ENCODE assay signal across 18 mouse cellular contexts in genomic region chr3:153935878-153936277, GRCm38 (mm10). TPM values are rescaled to one million over a fixed set of nuclear protein-coding genes. Genes with fewer than 3 reads are reported as not detected.
A peak's percentile ranks its signal among the peaks of the same experiment; 100 is the strongest.
DNase-seq lines count a peak whose midpoint lies in the region; ATAC-seq and TF ChIP-seq lines count a peak whose summit lies in the region.
"Had no signal": no experiment of that assay in that cellular context is flagged by ENCODE, and none has a peak within 500 bp of the region (broad histone marks: within the 10 kb centered on the region; RNA-seq: fewer than 3 reads in every experiment).

No protein-coding gene starts in this region.

- no peaks in the 10 kb centered on the region for H3K27me3 ChIP-seq in kidney, postnatal 0 days (ENCODE audit: insufficient read depth, low read length)
- no peaks in the 10 kb centered on the region for H3K27me3 ChIP-seq in heart, embryonic 11.5 days (ENCODE audit: control insufficient read depth, insufficient read depth, low read length)
- no peaks in the 10 kb centered on the region for H3K27me3 ChIP-seq in hindbrain, embryonic 14.5 days (ENCODE audit: control insufficient read depth, insufficient read depth, low read length)
- no peaks in the 10 kb centered on the region for H3K27me3 ChIP-seq in hindbrain, embryonic 11.5 days (ENCODE audit: control insufficient read depth, insufficient read depth, low read length)
- H3K27me3 ChIP-seq in liver, embryonic 11.5 days (replicated peaks; ENCODE audit: control insufficient read depth, insufficient read depth, low read length) = no peaks in the 10 kb centered on the region
- H3K27me3 ChIP-seq: limb, embryonic 12.5 days; neural tube, embryonic 15.5 days had no signal

- no peaks in the 10 kb centered on the region for H3K4me1 ChIP-seq in kidney, postnatal 0 days (replicated peaks; ENCODE audit: insufficient read depth, low read length)
- peaks cover 7% of the 10 kb centered on the region; the same call in 1 of the 2 replicates for H3K4me1 ChIP-seq in heart, embryonic 11.5 days (ENCODE audit: control insufficient read depth, insufficient read depth, low read length)
- H3K4me1 ChIP-seq in hindbrain, embryonic 14.5 days (replicated peaks; ENCODE audit: control insufficient read depth, insufficient read depth, low read length) = no peaks in the 10 kb centered on the region
- H3K4me1 ChIP-seq in hindbrain, embryonic 11.5 days (replicated peaks; ENCODE audit: control insufficient read depth, insufficient read depth, low read length) = no peaks in the 10 kb centered on the region
- H3K4me1 ChIP-seq in liver, embryonic 11.5 days (replicated peaks; ENCODE audit: control insufficient read depth, insufficient read depth, low read length) = no peaks in the 10 kb centered on the region
- H3K4me1 ChIP-seq: limb, embryonic 12.5 days; neural tube, embryonic 15.5 days had no signal

- 66% methylated on average over 9 of the region's 9 CpGs for WGBS in kidney, postnatal 0 days
- 42% methylated on average over 9 of the region's 9 CpGs for WGBS in heart, embryonic 11.5 days (ENCODE audit: insufficient replicate concordance)
- 90% methylated on average over 9 of the region's 9 CpGs for WGBS in hindbrain, embryonic 14.5 days
- 93% methylated on average over 9 of the region's 9 CpGs for WGBS in hindbrain, embryonic 11.5 days
- WGBS in liver, embryonic 11.5 days = 88% methylated on average over 9 of the region's 9 CpGs

- DNase-seq in kidney, postnatal 0 days (ENCODE audit: low spot score) = no peak
- DNase-seq in kidney, adult 11 months = no peak
- peak; percentile 51 for DNase-seq in heart, postnatal 4 days
- DNase-seq in hindbrain, embryonic 14.5 days (ENCODE audit: low spot score) = no peak
- DNase-seq in hindbrain, embryonic 11.5 days (ENCODE audit: low spot score) = no peak
- no peak for DNase-seq in liver, embryonic 11.5 days (ENCODE audit: low spot score)
- DNase-seq: adrenal gland, postnatal 14 days; cerebellum, postnatal 14 days; gastrocnemius, postnatal 36 days; right cerebral cortex, adult 18-20 months; thymus, postnatal 4 days had no signal

- H3K9me3 ChIP-seq in kidney, postnatal 0 days (replicated peaks; ENCODE audit: low read length) = no peaks in the 10 kb centered on the region
- no peaks in the 10 kb centered on the region for H3K9me3 ChIP-seq in heart, embryonic 11.5 days (replicated peaks; ENCODE audit: control insufficient read depth, low read length)
- no peaks in the 10 kb centered on the region for H3K9me3 ChIP-seq in hindbrain, embryonic 14.5 days (ENCODE audit: control insufficient read depth, low read length)
- no peaks in the 10 kb centered on the region for H3K9me3 ChIP-seq in hindbrain, embryonic 11.5 days (ENCODE audit: control insufficient read depth, low read length)
- no peaks in the 10 kb centered on the region for H3K9me3 ChIP-seq in liver, embryonic 11.5 days (ENCODE audit: control insufficient read depth, low read length)
- H3K9me3 ChIP-seq: G1E; limb, embryonic 12.5 days; neural tube, embryonic 15.5 days had no signal

- H3K27ac ChIP-seq in kidney, postnatal 0 days = peak overlapping the region; percentile 65; the same call in 1 of the 2 replicates
- peak overlapping the region; percentile 84 for H3K27ac ChIP-seq in heart, embryonic 11.5 days (ENCODE audit: low read depth, low read length)
- H3K27ac ChIP-seq in hindbrain, embryonic 14.5 days = no peak overlapping the region
- H3K27ac ChIP-seq in hindbrain, embryonic 11.5 days (ENCODE audit: low read depth, low read length) = no peak overlapping the region
- no peak overlapping the region for H3K27ac ChIP-seq in liver, embryonic 11.5 days (ENCODE audit: low read depth, low read length)
- H3K27ac ChIP-seq: limb, embryonic 12.5 days; neural tube, embryonic 15.5 days had no signal

- ATAC-seq in kidney, postnatal 0 days (replicated peaks; ENCODE audit: low FRiP score, low read depth) = peak; percentile 54
- peak; percentile 33; the same call in 1 of the 2 replicates for ATAC-seq in heart, embryonic 11.5 days (replicated peaks; ENCODE audit: insufficient number of reproducible peaks, low FRiP score, low TSS enrichment)
- no peak for ATAC-seq in hindbrain, embryonic 14.5 days (ENCODE audit: low FRiP score)
- ATAC-seq in hindbrain, embryonic 11.5 days (ENCODE audit: low FRiP score) = no peak
- no peak for ATAC-seq in liver, embryonic 11.5 days (replicated peaks; ENCODE audit: low FRiP score)
- ATAC-seq: forebrain, embryonic 16.5 days; hindbrain, embryonic 16.5 days had no signal

- H3K36me3 ChIP-seq in kidney, postnatal 0 days (ENCODE audit: insufficient read depth, low read length) = peaks cover 50% of the 10 kb centered on the region
- peaks cover 22% of the 10 kb centered on the region for H3K36me3 ChIP-seq in heart, embryonic 11.5 days (ENCODE audit: control insufficient read depth, insufficient read depth, low read length)
- H3K36me3 ChIP-seq in hindbrain, embryonic 14.5 days (replicated peaks; ENCODE audit: control insufficient read depth, insufficient read depth) = peaks cover 60% of the 10 kb centered on the region
- no peaks in the 10 kb centered on the region for H3K36me3 ChIP-seq in hindbrain, embryonic 11.5 days (ENCODE audit: control insufficient read depth, insufficient read depth, low read length)
- peaks cover 21% of the 10 kb centered on the region for H3K36me3 ChIP-seq in liver, embryonic 11.5 days (ENCODE audit: control insufficient read depth, insufficient read depth, low read length)

- no peak overlapping the region for H3K4me3 ChIP-seq in kidney, postnatal 0 days (replicated peaks; ENCODE audit: low read depth, low read length)
- no peak overlapping the region for H3K4me3 ChIP-seq in heart, embryonic 11.5 days (ENCODE audit: low read depth, low read length)
- H3K4me3 ChIP-seq in hindbrain, embryonic 14.5 days (replicated peaks; ENCODE audit: low read length) = no peak overlapping the region
- H3K4me3 ChIP-seq in hindbrain, embryonic 11.5 days (ENCODE audit: low read depth, low read length) = no peak overlapping the region
- H3K4me3 ChIP-seq in liver, embryonic 11.5 days (ENCODE audit: low read depth, low read length) = no peak overlapping the region
- H3K4me3 ChIP-seq: limb, embryonic 12.5 days; neural tube, embryonic 15.5 days had no signal

- H3K4me2 ChIP-seq in kidney, postnatal 0 days (ENCODE audit: low read length) = no peak overlapping the region
- H3K4me2 ChIP-seq in heart, embryonic 11.5 days = no peak overlapping the region
- no peak overlapping the region for H3K4me2 ChIP-seq in hindbrain, embryonic 14.5 days (replicated peaks)
- H3K4me2 ChIP-seq in hindbrain, embryonic 11.5 days (replicated peaks; ENCODE audit: low read depth, low read length) = no peak overlapping the region
- H3K4me2 ChIP-seq in liver, embryonic 11.5 days = no peak overlapping the region
- H3K4me2 ChIP-seq: limb, embryonic 12.5 days; midbrain, embryonic 11.5 days; neural tube, embryonic 15.5 days had no signal

- no peak for TF ChIP-seq CTCF in kidney, postnatal 0 days (IDR thresholded peaks at IDR 0.05; ENCODE audit: low read depth)

- no peak overlapping the region for H3K9ac ChIP-seq in kidney, postnatal 0 days (ENCODE audit: low read depth, low read length)
- H3K9ac ChIP-seq in heart, embryonic 11.5 days (ENCODE audit: low read depth, low read length) = no peak overlapping the region
- no peak overlapping the region for H3K9ac ChIP-seq in hindbrain, embryonic 14.5 days
- H3K9ac ChIP-seq in hindbrain, embryonic 11.5 days (ENCODE audit: low read depth, low read length) = no peak overlapping the region
- H3K9ac ChIP-seq in liver, embryonic 11.5 days (ENCODE audit: low read depth, low read length) = no peak overlapping the region
- H3K9ac ChIP-seq: limb, embryonic 12.5 days; neural tube, embryonic 15.5 days had no signal

RNA-seq across cellular contexts. Expression of gene Acadm, which starts 8.6 kb away (rescaled TPM):
- 280 and 299 TPM in 2 replicates for polyA plus RNA-seq in kidney, postnatal 0 days (2015; fragmentation: Nextera tagmentation; extraction: Ambion mirVana)
- polyA plus RNA-seq in heart, embryonic 11.5 days (2014; fragmentation: Nextera tagmentation; extraction: Ambion mirVana) = 160 and 165 TPM in 2 replicates
- total RNA-seq in heart, postnatal 4 days (2021) = 100 to 1,000 TPM; 579 to 585 TPM
- polyA plus RNA-seq in hindbrain, embryonic 14.5 days (2014; fragmentation: Nextera tagmentation; extraction: Ambion mirVana) = 62.6 and 69.6 TPM in 2 replicates
- 55.0 and 63.6 TPM in 2 replicates for polyA plus RNA-seq in hindbrain, embryonic 11.5 days (2014; fragmentation: Nextera tagmentation; extraction: Ambion mirVana)
- 68.9 and 75.3 TPM in 2 replicates for polyA plus RNA-seq in liver, embryonic 11.5 days (2014; fragmentation: Nextera tagmentation; extraction: Ambion mirVana)

RNA-seq across cellular contexts. Expression of gene Rabggtb, which starts 23.1 kb away (rescaled TPM):
- polyA plus RNA-seq in kidney, postnatal 0 days (2015; fragmentation: Nextera tagmentation; extraction: Ambion mirVana) = 54.6 and 55.0 TPM in 2 replicates
- 53.4 and 59.1 TPM in 2 replicates for polyA plus RNA-seq in heart, embryonic 11.5 days (2014; fragmentation: Nextera tagmentation; extraction: Ambion mirVana)
- total RNA-seq in heart, postnatal 4 days (2021) = 100 to 1,000 TPM; 108 to 110 TPM
- polyA plus RNA-seq in hindbrain, embryonic 14.5 days (2014; fragmentation: Nextera tagmentation; extraction: Ambion mirVana) = 54.8 and 58.4 TPM in 2 replicates
- 41.8 and 43.6 TPM in 2 replicates for polyA plus RNA-seq in hindbrain, embryonic 11.5 days (2014; fragmentation: Nextera tagmentation; extraction: Ambion mirVana)
- polyA plus RNA-seq in liver, embryonic 11.5 days (2014; fragmentation: Nextera tagmentation; extraction: Ambion mirVana) = 86.9 and 95.9 TPM in 2 replicates

RNA-seq across cellular contexts. Expression of gene Msh4, which starts 29.9 kb away (rescaled TPM):
- polyA plus RNA-seq in kidney, postnatal 0 days (2015; fragmentation: Nextera tagmentation; extraction: Ambion mirVana) = 0.08 and 0.09 TPM in 2 replicates
- polyA plus RNA-seq in heart, embryonic 11.5 days (2014; fragmentation: Nextera tagmentation; extraction: Ambion mirVana) = 0.09 TPM in 1 of 2 replicates, not detected in the other
- total RNA-seq in heart, postnatal 4 days (2021) = under 1 TPM; 0.29 to 0.31 TPM
- polyA plus RNA-seq in hindbrain, embryonic 14.5 days (2014; fragmentation: Nextera tagmentation; extraction: Ambion mirVana) = 0.32 TPM in 1 of 2 replicates, not detected in the other
- 0.05 and 0.08 TPM in 2 replicates for polyA plus RNA-seq in hindbrain, embryonic 11.5 days (2014; fragmentation: Nextera tagmentation; extraction: Ambion mirVana)
- 0.09 and 0.11 TPM in 2 replicates for polyA plus RNA-seq in liver, embryonic 11.5 days (2014; fragmentation: Nextera tagmentation; extraction: Ambion mirVana)
- total RNA-seq: gastrocnemius, postnatal 36 days had no signal
- polyA plus RNA-seq: G1E; midbrain, embryonic 11.5 days had no signal

RNA-seq across cellular contexts. Expression of gene Slc44a5, which starts 37.4 kb away (rescaled TPM):
- 0.29 and 0.39 TPM in 2 replicates for polyA plus RNA-seq in kidney, postnatal 0 days (2015; fragmentation: Nextera tagmentation; extraction: Ambion mirVana)
- 1.8 TPM in 2 replicates for polyA plus RNA-seq in heart, embryonic 11.5 days (2014; fragmentation: Nextera tagmentation; extraction: Ambion mirVana)
- under 1 TPM; 0.29 to 0.50 TPM for total RNA-seq in heart, postnatal 4 days (2021)
- 11.3 and 14.0 TPM in 2 replicates for polyA plus RNA-seq in hindbrain, embryonic 14.5 days (2014; fragmentation: Nextera tagmentation; extraction: Ambion mirVana)
- 6.2 and 8.1 TPM in 2 replicates for polyA plus RNA-seq in hindbrain, embryonic 11.5 days (2014; fragmentation: Nextera tagmentation; extraction: Ambion mirVana)
- polyA plus RNA-seq in liver, embryonic 11.5 days (2014; fragmentation: Nextera tagmentation; extraction: Ambion mirVana) = 0.93 and 1.1 TPM in 2 replicates
- polyA plus RNA-seq: G1E had no signal

Comparison
In these comparisons a context has a peak if more than half of its experiments do, and no peak if none do; other contexts are left out.
1. ATAC-seq: peak in kidney, postnatal 0 days (single experiment) and heart, embryonic 11.5 days (single experiment); none in hindbrain, embryonic 14.5 days (single experiment), hindbrain, embryonic 11.5 days (single experiment) and liver, embryonic 11.5 days (single experiment).
2. H3K27ac ChIP-seq: peak in kidney, postnatal 0 days (single experiment) and heart, embryonic 11.5 days (single experiment); none in hindbrain, embryonic 14.5 days (single experiment), hindbrain, embryonic 11.5 days (single experiment) and liver, embryonic 11.5 days (single experiment).